Mouse (Mus musculus) left cerebral cortex, postnatal 4 days (tissue): Measurements from ENCODE around the gene Hdac5. TPM values are rescaled to one million over a fixed set of nuclear protein-coding genes. Genes with fewer than 3 reads are reported as not detected.

Experiments used
- DNase-seq: peaks from one replicate; pipeline ENCODE4 v3.0.0-alpha.2; 2022
- intact Hi-C: fragments of 180-260 bp; cut with DNase I; formaldehyde crosslinking; loops from one replicate; pipeline ENCODE4 v1.15.1; 2025
- total RNA-seq, 2 experiments: library from RNA; stranded (reverse); gene quantifications; 2 replicates each; pipeline ENCODE4 v1.2.3; 2021

Hdac5 gene
- total RNA-seq, 2 experiments from 2014 or later: 205 to 213 TPM

DNA sequence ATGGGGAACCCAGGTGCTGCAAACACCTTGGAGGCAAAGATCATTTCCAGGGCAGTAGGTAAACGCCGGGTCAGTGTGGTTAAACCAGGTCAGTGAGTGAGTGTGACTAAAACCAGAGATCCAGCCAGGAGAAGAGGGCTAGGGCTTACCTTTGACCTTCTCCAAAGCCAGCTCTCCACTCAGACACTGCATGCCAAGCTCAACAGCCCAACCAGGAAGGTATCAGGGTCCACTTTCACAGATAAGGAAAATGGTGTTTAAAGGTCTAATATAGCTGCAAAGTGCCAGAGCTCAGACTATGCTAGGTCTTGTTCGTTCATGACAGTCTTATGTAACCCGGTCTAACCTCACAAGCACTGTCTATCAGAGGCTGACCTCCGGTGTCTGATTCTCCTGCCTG, 11.3 kb upstream of the Hdac5 start:
- intact Hi-C loops: no loop called here
- DNase-seq: no peak

DNA sequence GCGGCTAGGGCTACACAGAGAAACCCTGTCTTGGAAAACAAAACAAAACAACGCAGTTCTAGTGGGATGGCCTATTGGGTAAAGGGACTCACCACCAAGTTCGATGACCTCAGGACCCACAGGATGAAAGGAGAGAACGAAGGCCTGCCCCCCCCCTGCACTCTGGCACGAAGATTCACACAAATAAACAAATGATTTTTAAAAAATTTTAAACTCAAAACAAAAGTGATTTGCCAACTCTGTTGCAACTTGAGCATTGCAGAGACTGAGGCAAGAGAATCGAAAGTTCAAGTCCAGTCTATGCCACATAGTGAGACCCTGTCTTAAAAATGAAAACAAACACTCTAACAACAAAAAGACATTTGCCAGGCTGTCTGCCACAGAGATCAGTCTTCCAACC, 10.7 kb upstream of the Hdac5 start:
- no peak for DNase-seq
- intact Hi-C loops: no loop called here

DNA sequence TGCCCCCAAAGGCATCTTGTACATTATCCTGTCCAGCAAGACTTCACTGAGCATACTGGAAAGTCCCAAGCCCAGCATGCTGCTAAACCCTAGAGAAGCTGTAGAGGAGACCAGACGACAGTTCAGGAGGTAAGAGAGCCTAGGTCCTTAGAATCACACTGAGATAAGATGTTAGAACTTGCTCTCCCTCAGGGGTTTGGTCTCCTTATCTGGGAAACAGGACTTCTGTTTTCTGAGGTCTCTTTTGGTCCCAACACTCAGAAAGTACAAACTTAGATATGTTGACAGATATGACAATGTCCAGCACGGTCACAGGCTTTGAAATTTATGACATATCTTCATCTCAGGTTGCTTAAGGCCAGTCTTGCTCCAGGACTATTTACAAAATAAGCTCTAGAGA, 6.1 kb upstream of the Hdac5 start:
- intact Hi-C loops: no loop called here
- no peak for DNase-seq

DNA sequence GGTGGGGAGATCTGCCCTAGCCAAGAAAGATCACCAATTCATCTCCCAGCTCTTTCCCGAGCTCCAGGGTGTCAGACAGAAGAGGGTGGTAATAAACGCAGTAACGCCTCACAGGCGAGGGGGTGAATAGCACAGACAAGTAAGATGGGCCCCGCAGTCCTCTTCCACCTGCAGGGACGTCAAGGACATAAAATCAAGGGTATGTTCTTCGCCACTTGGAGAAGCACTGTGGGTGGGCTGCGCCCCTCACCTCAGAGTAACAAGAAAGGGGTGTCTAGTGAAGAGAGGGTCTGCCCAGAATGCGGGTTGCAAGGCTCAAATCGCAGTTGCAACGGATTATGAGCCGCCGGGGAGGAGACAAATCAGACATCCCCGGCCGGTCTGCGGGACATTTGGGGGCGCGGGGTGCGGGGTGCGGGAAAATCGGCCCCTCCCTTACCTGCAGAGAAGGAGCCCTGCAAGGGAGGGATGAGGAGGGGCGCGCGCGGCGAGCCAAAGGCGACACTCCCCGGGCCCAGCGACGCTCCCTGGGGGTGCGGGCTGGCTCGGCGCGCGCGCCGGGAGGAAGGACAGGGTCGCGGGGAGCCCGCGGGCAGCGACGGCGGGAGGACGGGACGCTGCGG, 524 bp downstream of the Hdac5 start:
- peak; percentile 30 for DNase-seq
- intact Hi-C loops: no loop called here

DNA sequence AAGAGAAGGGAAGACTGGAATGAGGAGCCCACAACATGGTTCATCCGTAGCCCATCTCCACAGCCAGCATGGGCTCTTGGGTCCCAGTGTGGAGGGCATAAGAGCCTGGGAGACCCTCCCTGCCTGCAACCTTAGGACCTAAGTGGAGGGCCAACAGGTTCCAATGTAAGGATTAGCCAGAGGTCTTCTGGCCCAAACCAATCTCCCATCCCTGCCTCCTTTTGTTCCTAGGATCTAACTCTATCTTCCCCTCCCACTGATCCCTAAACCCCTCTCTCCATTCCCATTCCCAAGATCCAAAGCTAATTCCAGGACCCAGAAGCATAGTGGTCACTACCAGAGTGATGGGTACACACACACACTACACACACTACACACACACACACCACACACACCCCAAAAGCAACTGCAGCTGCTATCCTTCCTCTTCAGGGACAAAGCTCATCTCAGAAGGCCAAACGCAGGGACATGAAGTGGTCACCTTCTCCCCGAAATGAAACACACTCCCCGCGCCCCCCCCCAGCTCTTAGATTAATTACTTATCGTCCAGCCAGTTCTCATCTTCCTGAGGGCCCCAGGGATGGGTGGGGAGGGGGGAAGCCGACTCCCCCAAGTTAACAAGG, 1.2 kb downstream of the Hdac5 start:
- intact Hi-C loops: no loop called here
- DNase-seq: no peak

DNA sequence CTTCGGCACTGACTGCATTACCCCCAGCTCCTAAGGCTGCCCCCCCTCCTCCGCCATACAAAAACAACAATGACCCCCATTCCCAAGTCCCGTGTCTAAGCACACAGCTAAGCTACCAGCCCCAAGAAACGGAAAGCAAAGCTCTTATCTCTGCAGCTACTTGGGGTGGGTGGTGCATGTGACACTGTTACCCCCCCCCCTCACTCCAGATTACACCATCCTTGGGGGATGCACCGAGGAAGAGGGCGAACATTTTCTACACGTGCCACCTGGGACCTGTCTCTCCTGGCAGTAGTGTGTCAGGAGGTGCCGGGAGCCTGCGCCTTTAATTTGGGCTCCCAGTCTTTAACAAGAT, 1.8 kb downstream of the Hdac5 start:
- no peak for DNase-seq
- intact Hi-C loops: no loop called here

DNA sequence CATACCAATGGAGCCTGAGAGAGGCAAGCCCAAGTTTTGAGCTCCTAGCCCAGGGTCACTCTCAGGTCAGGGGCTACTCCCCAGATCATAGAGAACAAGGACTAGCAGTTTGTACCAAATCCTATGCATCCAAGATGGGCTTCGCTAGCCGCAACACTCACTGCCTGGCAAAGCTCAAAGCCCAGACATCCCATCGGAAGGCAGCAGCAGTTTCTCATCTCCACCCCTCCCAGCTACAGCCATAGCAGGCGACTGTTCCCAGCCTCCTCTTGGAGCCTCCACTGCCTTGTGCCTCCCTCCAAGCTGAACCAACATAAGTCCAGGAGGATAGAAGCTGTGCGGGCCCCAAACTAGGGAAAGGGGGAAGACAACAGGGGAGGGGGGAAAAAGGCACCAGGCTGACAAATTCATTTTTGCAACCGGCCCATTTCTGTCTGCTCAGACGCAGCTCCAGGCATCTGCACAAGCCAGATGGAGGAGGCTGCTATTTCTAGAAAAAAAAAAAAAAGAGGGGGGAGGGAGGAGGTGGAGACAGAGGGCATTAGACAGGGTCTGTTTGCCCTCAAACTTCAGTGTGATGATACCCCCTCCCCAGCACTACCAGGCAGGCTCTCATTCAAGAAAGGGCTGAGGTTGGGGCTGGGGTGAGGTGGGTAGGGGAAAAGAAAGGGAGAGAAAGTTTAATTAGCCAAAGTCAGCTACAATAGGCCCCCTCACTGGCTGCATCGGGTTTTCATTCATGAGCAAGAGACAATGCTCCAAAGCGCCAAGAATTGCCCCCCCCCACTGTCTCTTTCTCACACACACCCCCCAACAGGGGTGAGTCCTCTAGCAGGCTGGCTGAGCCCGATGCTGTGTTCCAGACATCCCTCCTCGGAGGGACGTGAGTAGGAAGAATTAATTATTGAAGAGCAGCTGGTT, 2.4 kb downstream of the Hdac5 start:
- intact Hi-C loops: no loop called here
- peak; percentile 45 for DNase-seq

DNA sequence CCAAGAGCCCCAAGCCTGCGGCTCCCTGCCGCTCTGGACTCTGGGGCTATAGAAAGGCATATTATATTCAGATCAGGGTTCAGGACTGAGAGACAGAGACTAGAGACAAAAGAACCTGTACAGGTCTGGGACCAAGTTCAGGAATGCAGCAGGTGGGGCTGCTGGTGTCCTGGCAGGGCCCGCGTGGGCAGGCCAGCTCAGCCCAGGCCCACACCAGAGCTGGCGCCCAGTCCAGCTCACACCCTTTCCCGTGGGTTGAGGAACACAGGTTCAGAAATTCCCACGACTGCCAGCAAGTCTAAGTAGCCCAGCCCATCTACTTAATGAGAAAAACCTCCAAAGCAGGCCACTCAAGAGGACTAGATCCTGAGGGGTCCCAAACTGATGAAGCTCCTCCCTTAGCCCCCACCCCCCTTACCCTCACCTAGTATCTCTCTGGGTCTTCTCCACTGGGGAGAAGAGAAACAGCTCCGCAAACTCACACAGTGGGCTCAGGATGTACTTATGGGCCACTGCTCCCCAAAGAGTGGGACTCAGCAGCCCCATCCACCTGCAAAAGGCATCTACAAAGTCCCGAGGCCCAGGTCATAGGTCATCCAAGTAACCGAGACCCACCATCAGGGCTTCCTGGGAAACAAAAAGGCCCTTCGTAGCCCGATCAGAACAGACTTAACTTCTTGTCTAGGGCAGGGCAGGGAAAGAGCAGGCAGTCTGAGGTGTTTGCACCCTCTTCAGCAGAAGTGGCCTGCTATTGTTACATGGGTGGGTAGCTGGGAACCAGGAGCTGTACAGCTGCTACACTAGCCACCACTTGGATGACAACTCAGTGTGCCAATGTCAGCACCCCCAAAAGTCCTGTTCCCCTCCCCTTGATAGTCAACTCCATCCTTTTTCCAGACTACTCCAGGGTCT, 3.6 kb downstream of the Hdac5 start:
- intact Hi-C loops: no loop called here
- DNase-seq: no peak

DNA sequence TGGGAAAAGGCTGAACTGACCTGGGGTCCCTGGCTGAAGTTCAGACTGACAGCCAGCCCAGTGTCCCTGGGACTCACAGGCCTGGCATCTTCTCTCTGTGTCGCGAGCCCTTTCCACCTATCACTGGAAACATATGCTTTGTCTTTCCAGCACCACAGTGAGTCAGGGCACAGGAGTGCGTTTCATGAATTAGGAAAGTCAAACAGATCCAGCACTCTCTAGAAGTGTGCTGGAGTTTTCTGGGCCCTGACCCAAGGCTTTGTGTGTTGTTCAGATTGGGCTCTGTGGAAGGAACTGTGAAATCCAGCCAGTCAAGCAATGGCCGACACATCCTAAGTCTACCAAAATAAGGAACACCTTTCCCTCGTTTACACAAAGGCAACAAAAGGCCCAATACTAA, 4.7 kb downstream of the Hdac5 start:
- intact Hi-C loops: no loop called here
- DNase-seq: no peak

DNA sequence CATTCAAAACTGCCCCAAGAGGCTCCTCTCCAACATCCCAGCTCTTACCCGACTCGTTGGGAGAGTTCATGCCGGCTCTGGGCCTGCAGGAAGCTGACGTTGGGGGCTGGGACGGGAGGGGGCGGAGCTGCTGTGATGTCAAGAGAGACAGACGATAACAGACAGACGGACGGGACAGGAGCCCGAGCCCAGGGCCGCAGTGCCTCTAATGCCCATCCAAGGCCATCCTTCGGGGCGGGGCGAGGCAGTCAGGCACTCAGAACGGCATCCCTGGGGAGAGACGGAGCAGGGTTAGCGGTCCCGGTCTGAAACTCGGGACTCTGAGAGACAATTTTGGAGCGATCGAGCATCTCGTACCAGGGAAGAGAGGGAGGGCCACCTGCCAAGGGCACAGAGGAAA, 5.3 kb downstream of the Hdac5 start:
- DNase-seq: peak; percentile 47
- intact Hi-C loops: no loop called here

DNA sequence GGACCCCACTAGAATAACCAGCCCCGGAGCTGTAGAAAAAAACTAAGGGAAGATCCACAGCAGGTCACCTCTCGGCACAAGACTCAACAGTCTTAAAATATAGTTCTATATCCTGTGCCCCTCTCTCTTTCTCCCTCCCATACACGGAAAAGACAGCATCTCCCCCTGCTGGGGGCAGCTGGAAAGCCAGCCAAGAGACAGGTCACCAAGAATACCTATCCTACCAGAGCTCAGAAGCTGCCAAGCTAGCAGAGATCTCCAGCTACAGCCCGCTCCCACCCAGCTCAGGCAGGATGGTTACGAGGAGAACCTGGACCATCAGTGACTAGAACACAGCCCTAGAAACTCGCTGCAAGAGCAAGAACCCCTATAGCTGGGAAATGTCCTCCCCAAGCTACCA, 6.8 kb downstream of the Hdac5 start:
- peak; percentile 63 for DNase-seq
- intact Hi-C loops: no loop called here

DNA sequence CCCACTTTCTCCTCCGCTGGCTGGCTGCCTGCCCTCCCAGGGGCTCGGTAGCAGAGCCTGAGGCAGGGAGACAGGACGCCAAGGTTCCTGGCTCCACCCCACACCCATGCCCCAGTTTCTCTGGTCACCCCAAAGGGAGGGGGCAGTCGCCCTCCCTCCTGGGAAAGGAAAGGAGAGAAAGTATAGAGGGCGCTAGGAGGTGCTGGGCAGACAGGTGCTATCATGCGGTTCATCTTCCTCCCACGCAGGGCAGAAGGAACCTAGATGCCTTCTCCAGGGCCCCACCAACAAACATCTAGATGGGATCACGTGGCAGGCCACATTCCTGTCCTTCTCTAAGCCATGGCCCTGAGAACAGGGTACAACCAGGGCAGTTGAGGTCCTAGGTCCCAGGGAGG, 8.0 kb downstream of the Hdac5 start:
- no peak for DNase-seq
- intact Hi-C loops: no loop called here

DNA sequence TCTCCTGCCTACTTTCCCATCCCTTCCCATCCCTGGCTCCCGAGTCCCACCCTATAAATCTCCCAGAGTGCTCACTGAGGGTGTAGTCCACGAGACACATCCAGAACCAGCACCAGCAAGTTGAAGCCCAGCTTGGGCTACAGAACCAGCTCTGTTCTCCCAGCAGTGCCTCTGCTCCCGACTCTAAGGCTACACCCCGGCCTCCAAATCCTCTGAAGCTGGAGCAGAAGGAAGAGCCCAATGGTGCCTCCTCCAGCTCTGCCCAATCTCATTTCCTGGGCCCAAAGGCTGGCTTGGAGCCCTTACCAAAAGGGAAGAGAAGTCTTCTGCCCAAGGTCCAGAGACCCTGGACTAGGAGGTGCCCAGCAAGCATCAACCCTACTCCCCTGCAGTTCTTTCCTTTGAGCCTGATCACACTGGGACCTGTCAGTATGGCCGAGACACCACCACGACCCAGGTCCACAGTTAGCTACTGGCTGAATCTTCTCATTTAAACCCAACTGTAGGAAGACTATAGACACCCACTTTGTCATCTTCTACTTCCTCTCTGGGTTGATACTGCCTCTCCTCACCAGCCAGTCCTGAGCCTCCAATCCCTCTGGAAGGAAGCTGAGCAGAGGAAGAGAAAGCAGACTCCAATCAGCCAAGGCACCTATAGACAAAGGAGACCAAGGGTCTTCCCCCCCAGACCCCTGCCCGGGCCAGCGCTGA, 8.6 kb downstream of the Hdac5 start:
- DNase-seq: no peak
- intact Hi-C loops: no loop called here

DNA sequence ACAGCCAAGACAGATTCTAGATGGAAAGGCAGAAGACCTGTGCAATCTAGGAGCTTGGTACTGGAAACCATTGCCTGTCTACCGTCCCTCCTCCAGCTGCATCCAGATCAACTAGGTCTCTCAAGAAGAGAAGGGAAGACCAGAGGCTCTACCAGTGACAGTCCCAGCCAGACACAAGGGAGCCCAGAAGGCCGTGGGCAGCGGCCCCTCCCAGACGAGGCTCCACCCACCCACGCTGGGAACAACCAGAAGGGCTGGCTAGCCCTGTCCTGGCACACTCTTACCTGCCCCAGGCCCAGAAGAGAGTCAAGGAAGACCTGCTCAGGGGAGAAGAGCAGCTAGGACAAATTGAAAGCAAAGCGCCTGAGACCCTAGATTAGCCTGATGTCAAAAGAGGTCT, 9.5 kb downstream of the Hdac5 start:
- intact Hi-C loops: no loop called here
- no peak for DNase-seq

DNA sequence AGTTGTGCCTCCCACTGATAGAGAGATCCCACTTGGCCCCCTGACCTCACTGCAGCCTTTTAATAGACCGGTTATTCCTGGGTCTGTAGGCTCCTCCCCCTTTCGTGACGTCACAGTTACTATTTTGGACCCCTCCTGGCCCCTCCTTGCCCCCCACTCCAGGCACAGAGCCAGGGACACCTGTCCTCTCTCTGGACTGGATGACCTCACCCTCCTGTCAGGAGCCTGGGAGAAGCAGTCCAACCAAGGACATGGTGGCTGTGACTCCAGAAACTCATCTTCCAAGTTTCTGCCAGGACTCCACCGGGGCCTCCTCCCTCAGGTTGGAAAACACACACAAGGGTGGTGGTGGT, 10.0 kb downstream of the Hdac5 start:
- intact Hi-C loops: no loop called here

DNA sequence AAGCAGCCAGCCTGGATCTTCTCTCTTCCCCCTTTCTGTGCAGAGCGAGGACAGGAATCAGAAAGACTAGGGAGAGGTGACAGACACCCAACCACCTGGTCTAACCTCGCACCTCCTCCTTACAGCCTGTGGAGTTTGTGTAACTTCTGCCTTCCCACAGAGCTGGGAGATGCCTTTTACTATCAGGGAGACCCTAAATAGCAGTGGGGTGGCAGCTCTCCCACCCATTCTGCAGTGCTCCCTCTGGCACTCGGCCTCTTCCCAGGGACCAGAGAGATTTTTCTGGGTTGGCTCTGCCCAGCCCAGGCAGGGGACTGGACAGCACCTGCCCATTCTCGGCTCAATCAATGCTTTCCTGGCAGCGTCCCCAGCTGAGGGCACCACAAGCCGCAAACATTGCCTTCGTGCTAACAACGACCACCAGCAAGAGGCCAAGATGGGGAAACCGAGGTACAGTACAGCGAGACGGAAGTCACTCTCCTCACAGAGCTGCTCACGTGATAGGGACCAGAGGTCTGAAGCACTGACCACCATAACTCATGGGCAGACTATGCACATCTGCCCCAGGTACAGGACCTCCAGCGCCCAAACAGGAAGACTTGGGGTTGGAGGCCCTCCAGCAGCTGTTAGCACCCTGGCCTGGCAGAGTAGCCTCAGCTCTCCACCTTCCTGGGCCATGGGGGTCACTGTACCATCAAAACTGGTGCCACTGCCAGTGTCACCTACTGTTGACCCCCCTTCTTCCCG, 10.5 kb downstream of the Hdac5 start:
- intact Hi-C loops: no loop called here
- peak; percentile 44 for DNase-seq

More for the DNA sequence above, 10.0 kb downstream of the Hdac5 start:
- DNase-seq: peak; percentile 23

DNA sequence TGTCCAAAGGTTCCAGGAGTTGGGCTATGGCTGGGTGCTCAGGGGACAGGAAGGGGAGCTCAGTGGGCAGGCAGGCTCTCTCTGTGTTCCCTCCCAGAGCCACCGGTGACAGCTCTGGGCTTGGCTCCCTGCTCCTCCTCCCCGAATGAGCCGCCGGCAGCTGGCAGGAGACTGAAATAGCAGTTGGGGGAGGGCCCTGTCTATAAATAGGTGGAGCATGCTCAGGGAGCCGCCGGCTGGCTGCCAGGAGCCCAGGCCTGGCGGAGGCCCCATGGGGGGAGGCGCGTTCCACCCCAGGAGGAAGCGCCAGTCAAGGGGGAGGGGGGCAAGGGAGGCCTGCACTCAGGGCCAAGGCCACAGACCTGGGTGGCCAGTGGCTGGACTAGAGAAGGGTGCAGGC, 11.2 kb downstream of the Hdac5 start:
- peak; percentile 93 for DNase-seq
- intact Hi-C loops: no loop called here

DNA sequence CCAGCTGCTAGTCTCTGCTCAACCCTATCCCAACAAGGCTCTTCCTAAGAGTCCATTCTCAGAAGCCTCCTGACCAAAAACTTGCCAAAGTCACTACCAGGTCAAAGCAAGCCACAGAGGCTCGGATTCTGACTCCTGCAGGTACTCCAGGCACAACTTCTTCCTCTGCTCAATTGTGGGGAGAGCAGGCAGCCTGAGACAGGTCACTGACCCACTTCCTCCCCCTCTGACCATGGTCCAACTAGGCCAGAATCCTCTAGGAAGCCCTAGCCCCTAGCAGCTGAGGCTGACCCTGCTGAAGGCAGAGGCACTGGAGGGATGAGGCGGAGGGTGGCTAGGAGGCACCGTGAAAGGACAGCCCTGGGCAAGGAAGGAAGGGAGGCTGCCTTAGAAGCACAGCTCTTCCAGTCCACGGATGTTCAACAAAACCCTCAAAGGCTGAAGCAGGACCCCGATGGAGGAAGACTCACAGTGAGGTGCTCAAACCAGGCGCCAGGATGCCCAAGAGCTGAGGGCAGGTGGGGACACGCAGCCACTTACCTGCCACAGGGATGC, 12.0 kb downstream of the Hdac5 start:
- intact Hi-C loops: no loop called here
- no peak for DNase-seq

DNA sequence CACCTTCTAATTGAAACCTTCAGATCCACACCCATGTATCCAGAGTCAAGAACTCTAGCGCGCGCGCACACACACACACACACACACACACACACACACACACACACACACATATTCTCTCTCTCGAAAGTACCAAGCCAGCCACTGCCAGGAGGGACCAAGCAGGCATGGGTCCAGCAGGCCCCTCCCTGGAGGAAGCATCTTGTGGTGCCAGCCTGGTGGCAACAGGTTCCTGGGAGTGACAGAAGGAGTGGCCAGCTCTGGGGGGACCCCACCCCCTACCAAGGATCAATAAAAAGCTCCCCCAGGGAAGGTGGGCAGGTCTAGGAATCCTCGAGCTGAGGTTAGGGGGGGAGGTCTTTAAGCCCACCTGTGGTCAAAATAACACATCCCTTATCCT, 12.6 kb downstream of the Hdac5 start:
- intact Hi-C loops: no loop called here

DNA sequence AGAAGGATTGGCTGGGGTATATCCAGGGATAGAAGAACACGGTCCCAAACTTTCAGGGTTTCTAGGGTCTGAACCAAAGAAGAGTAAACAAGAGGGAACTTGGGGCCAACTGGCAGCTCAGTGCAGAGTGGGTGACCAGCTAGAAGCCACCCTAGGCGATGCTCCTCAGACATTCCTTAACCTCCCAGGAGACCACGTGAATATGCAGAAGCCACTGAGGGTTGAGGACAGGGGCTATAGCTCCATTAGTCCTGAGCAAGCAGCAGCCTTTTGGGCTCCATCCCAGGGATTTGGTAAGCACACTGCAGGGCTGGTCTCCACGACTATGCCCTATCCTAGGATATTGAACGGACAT, 13.1 kb downstream of the Hdac5 start:
- intact Hi-C loops: no loop called here
- no peak for DNase-seq

More for the DNA sequence above, 12.6 kb downstream of the Hdac5 start:
- peak; percentile 58 for DNase-seq
